In genomic region chr5:36811413-36811812, GRCm38 (mm10) we compare ENCODE assay signal across 9 mouse cellular contexts. TPM values are rescaled to one million over a fixed set of nuclear protein-coding genes. Genes with fewer than 3 reads are reported as not detected.
A peak's percentile ranks its signal among the peaks of the same experiment; 100 is the strongest.
DNase-seq lines count a peak whose midpoint lies in the region; ATAC-seq and TF ChIP-seq lines count a peak whose summit lies in the region.
"Had no signal": no experiment of that assay in that cellular context is flagged by ENCODE, and none has a peak within 500 bp of the region (broad histone marks: within the 10 kb centered on the region; RNA-seq: fewer than 3 reads in every experiment).

No protein-coding gene starts in this region.

- peak; percentile 63 for ATAC-seq in forebrain, embryonic 16.5 days

- no peak overlapping the region for H3K4me2 ChIP-seq in forebrain, embryonic 16.5 days (ENCODE audit: low read length)
- H3K4me2 ChIP-seq: heart, embryonic 13.5 days had no signal

- TF ChIP-seq POLR2A in liver, adult 2 months (IDR thresholded peaks at IDR 0.05; ENCODE audit: extremely low read depth, insufficient read depth, low read length) = no peak

- no peaks in the 10 kb centered on the region for H3K9me3 ChIP-seq in forebrain, embryonic 16.5 days (ENCODE audit: control insufficient read depth, low read length)
- H3K9me3 ChIP-seq: heart, embryonic 13.5 days had no signal

- no peaks in the 10 kb centered on the region for H3K79me2 ChIP-seq in liver, adult 2 months (ENCODE audit: control insufficient read depth, insufficient read depth, low read length)

- H3K9ac ChIP-seq in forebrain, embryonic 16.5 days (replicated peaks; ENCODE audit: low read depth, low read length) = no peak overlapping the region
- no peak overlapping the region for H3K9ac ChIP-seq in liver, adult 2 months (ENCODE audit: low read depth, low read length)
- H3K9ac ChIP-seq: heart, embryonic 13.5 days had no signal

- TF ChIP-seq CTCF in liver, adult 2 months (IDR thresholded peaks at IDR 0.05; ENCODE audit: low read depth, low read length) = peak; percentile 96

- no peak overlapping the region for H3K4me3 ChIP-seq in forebrain, embryonic 16.5 days (replicated peaks; ENCODE audit: low read length)
- H3K4me3 ChIP-seq in liver, adult 2 months (ENCODE audit: insufficient read depth, low read depth, low read length) = no peak overlapping the region
- H3K4me3 ChIP-seq: heart, embryonic 13.5 days had no signal

- no peak overlapping the region for H3K27ac ChIP-seq in forebrain, embryonic 16.5 days (ENCODE audit: low read length)
- H3K27ac ChIP-seq in liver, adult 2 months (replicated peaks; ENCODE audit: insufficient read depth, low read depth, low read length) = no peak overlapping the region
- H3K27ac ChIP-seq: heart, embryonic 13.5 days had no signal

- DNase-seq in 416B (ENCODE audit: low read depth) = peak; percentile 69
- DNase-seq in ES-CJ7 (ENCODE audit: low read depth, low spot score) = peak; percentile 81
- peak; percentile 81 to 82 for DNase-seq in cerebellum, adult 18-20 months
- peak; percentile 50 for DNase-seq in hindlimb bud, embryonic 11.5 days (ENCODE audit: extremely low spot score, low read depth, low spot score)
- peak; percentile 42 for DNase-seq in liver, adult 2 months (ENCODE audit: extremely low read depth, low read depth, low spot score)
- peak; percentile 71 for DNase-seq in neural tube, embryonic 10.5 days (ENCODE audit: extremely low spot score, low spot score)
- peak; percentile 59 for DNase-seq in thymus, postnatal 0 days (ENCODE audit: low spot score)

- no peaks in the 10 kb centered on the region for H3K4me1 ChIP-seq in forebrain, embryonic 16.5 days (replicated peaks; ENCODE audit: control insufficient read depth, insufficient read depth, low read length)
- H3K4me1 ChIP-seq in liver, adult 2 months (ENCODE audit: control insufficient read depth, insufficient read depth, low read length) = no peaks in the 10 kb centered on the region

- no peaks in the 10 kb centered on the region for H3K36me3 ChIP-seq in forebrain, embryonic 16.5 days (ENCODE audit: control insufficient read depth, insufficient read depth)
- H3K36me3 ChIP-seq in liver, adult 2 months (ENCODE audit: control insufficient read depth, insufficient read depth, low read length) = no peaks in the 10 kb centered on the region

- 28% methylated on average over 3 of the region's 3 CpGs for WGBS in forebrain, embryonic 16.5 days
- WGBS in liver, adult 2 months = 30% methylated on average over 3 of the region's 3 CpGs

- H3K27me3 ChIP-seq in forebrain, embryonic 16.5 days (replicated peaks; ENCODE audit: control insufficient read depth, insufficient read depth, low read length) = no peaks in the 10 kb centered on the region
- no peaks in the 10 kb centered on the region for H3K27me3 ChIP-seq in liver, adult 2 months (ENCODE audit: control insufficient read depth, insufficient read depth, low read length)
- H3K27me3 ChIP-seq: heart, embryonic 13.5 days had no signal

RNA-seq across cellular contexts. Expression of gene Mrfap1, which starts 14.8 kb away (rescaled TPM):
- polyA plus RNA-seq in forebrain, embryonic 16.5 days (2015; fragmentation: Nextera tagmentation; extraction: Ambion mirVana) = 284 and 308 TPM in 2 replicates
- 154 and 173 TPM in 2 replicates for total RNA-seq in liver, adult 2 months (2014; rRNA removed)
- 72.2 and 93.9 TPM in 2 replicates for polyA plus RNA-seq in liver, adult 2 months (2012; rRNA removed)
- polyA plus RNA-seq in thymus, postnatal 0 days (2015; fragmentation: Nextera tagmentation; extraction: Ambion mirVana) = 322 and 329 TPM in 2 replicates

RNA-seq across cellular contexts. Expression of gene Man2b2, which starts 19.0 kb away (rescaled TPM):
- 7.2 and 7.3 TPM in 2 replicates for polyA plus RNA-seq in forebrain, embryonic 16.5 days (2015; fragmentation: Nextera tagmentation; extraction: Ambion mirVana)
- 33.8 and 44.6 TPM in 2 replicates for total RNA-seq in liver, adult 2 months (2014; rRNA removed)
- 78.7 and 90.9 TPM in 2 replicates for polyA plus RNA-seq in liver, adult 2 months (2012; rRNA removed)
- polyA plus RNA-seq in thymus, postnatal 0 days (2015; fragmentation: Nextera tagmentation; extraction: Ambion mirVana) = 15.4 and 15.6 TPM in 2 replicates

RNA-seq across cellular contexts. Expression of gene Ppp2r2c, which starts 56.9 kb away (rescaled TPM):
- 34.2 and 38.3 TPM in 2 replicates for polyA plus RNA-seq in forebrain, embryonic 16.5 days (2015; fragmentation: Nextera tagmentation; extraction: Ambion mirVana)
- under 0.01 and 0.13 TPM in 2 replicates for total RNA-seq in liver, adult 2 months (2014; rRNA removed)
- not detected in 2 replicates for polyA plus RNA-seq in liver, adult 2 months (2012; rRNA removed)
- polyA plus RNA-seq in thymus, postnatal 0 days (2015; fragmentation: Nextera tagmentation; extraction: Ambion mirVana) = 0.04 TPM in 1 of 2 replicates, not detected in the other

Comparison
In these comparisons a context has a peak if more than half of its experiments do, and no peak if none do; other contexts are left out.
1. RNA of gene Ppp2r2c, which starts 56.9 kb away (polyA plus RNA-seq): 34.2 to 38.3 TPM in forebrain, embryonic 16.5 days; 0.04 TPM in thymus, postnatal 0 days and not detected in liver, adult 2 months; every median in the first group is over 10 times any median in the second.
2. Peak in every context shown above with its lines, with median percentiles within 50 percentile points of each other: DNase-seq.